Comparison of ENCODE assay signal across 13 mouse cellular contexts in the genomic region with DNA sequence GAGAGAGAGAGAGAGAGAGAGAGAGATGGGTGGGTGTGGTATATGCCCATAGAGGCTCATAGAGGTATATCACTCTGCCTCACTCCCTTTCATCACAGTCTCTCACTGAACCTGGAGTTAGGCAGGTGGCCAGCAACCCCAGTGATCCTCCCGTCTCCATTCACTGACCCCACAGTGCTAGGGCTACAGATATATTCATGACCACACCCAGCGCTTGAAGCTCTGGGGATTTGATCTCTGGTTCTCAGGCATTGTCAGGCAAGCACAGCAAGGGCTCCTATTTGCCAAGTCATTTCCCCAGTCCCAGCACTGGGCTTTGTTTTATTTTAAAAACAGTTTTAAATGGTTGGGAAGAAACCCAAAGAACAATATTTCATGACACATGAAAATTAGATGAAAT. TPM values are rescaled to one million over a fixed set of nuclear protein-coding genes. Genes with fewer than 3 reads are reported as not detected.
DNase-seq lines count a peak whose midpoint lies in the region; ATAC-seq and TF ChIP-seq lines count a peak whose summit lies in the region.
"Had no signal": no experiment of that assay in that cellular context is flagged by ENCODE, and none has a peak within 500 bp of the region (broad histone marks: within the 10 kb centered on the region; RNA-seq: fewer than 3 reads in every experiment).

No protein-coding gene starts in this region.

- 54% methylated on average over 2 of the region's 2 CpGs for WGBS in heart, embryonic 10.5 days
- 11% methylated on average over 2 of the region's 2 CpGs for WGBS in liver, embryonic 14.5 days (ENCODE audit: insufficient replicate concordance)

- ATAC-seq in common myeloid progenitor, adult 5-6 weeks (replicated peaks; ENCODE audit: low read depth, poor library complexity, severe bottlenecking) = peak; percentile 34; the same call in 1 of the 2 replicates
- ATAC-seq in liver, embryonic 14.5 days (ENCODE audit: insufficient read depth) = peak; percentile 78
- ATAC-seq in cerebellum, adult (ENCODE audit: insufficient number of reproducible peaks, low FRiP score, low TSS enrichment) = no peak
- ATAC-seq: forebrain, embryonic 14.5 days; intestine, postnatal 0 days had no signal

- no peaks in the 10 kb centered on the region for H3K27me3 ChIP-seq in heart, embryonic 10.5 days (ENCODE audit: insufficient read depth, poor library complexity, severe bottlenecking)
- H3K27me3 ChIP-seq in liver, embryonic 14.5 days (ENCODE audit: control insufficient read depth, insufficient read depth, low read length) = no peaks in the 10 kb centered on the region
- H3K27me3 ChIP-seq: hindbrain, embryonic 12.5 days had no signal

- no peak for TF ChIP-seq CTCF in liver, embryonic 14.5 days (IDR thresholded peaks at IDR 0.05; ENCODE audit: low read depth)

- H3K4me1 ChIP-seq in heart, embryonic 10.5 days = peaks cover 25% of the 10 kb centered on the region
- H3K4me1 ChIP-seq in liver, embryonic 14.5 days (replicated peaks; ENCODE audit: control insufficient read depth in 2 of 2, insufficient read depth in 2 of 2, low read length in 1 of 2) = peaks cover 20 to 35% of the 10 kb centered on the region in 2 experiments

- peak overlapping the region; percentile 44 for H3K4me2 ChIP-seq in liver, embryonic 14.5 days (ENCODE audit: low read depth)
- H3K4me2 ChIP-seq: hindbrain, embryonic 12.5 days had no signal

- H3K9ac ChIP-seq in liver, embryonic 14.5 days (replicated peaks) = no peak overlapping the region; the same call in 1 of the 2 replicates
- H3K9ac ChIP-seq: hindbrain, embryonic 12.5 days had no signal

- no peak for TF ChIP-seq EP300 in liver, embryonic 14.5 days (IDR thresholded peaks at IDR 0.05; ENCODE audit: low read depth)

- DNase-seq in heart, adult 18-20 months = peak; percentile 46 to 48
- DNase-seq in heart, embryonic 10.5 days (ENCODE audit: low spot score) = no peak
- DNase-seq in gastrocnemius, postnatal 36 days = peak; percentile 38 to 59
- DNase-seq in liver, embryonic 14.5 days (ENCODE audit: low read depth in 3 of 3, low spot score in 3 of 3) = peak in 2 of 3 experiments; percentile 31 to 50
- DNase-seq in cerebellum, postnatal 4 days (ENCODE audit: low spot score in 2 of 2) = no peak
- no peak for DNase-seq in adrenal gland, postnatal 10 days
- DNase-seq: adrenal gland, adult 8-10 months; cerebellum, postnatal 25 days had no signal

- intact Hi-C loops in gastrocnemius, postnatal 36 days (cut with DNase I) = no loop called here

- H3K27ac ChIP-seq in heart, embryonic 10.5 days = no peak overlapping the region
- H3K27ac ChIP-seq in liver, embryonic 14.5 days = peak overlapping the region; percentile 28; the same call in 1 of the 2 replicates
- H3K27ac ChIP-seq: hindbrain, embryonic 12.5 days had no signal

- H3K9me3 ChIP-seq in heart, embryonic 10.5 days = no peaks in the 10 kb centered on the region
- no peaks in the 10 kb centered on the region for H3K9me3 ChIP-seq in liver, embryonic 14.5 days (ENCODE audit: control insufficient read depth, low read length)
- H3K9me3 ChIP-seq: hindbrain, embryonic 12.5 days had no signal

- H3K4me3 ChIP-seq in heart, embryonic 10.5 days = no peak overlapping the region
- H3K4me3 ChIP-seq in liver, embryonic 14.5 days (ENCODE audit: insufficient read depth in 1 of 2, low read depth in 2 of 2, low read length in 2 of 2) = no peak overlapping the region
- H3K4me3 ChIP-seq: hindbrain, embryonic 12.5 days had no signal

- no peaks in the 10 kb centered on the region for H3K36me3 ChIP-seq in heart, embryonic 10.5 days
- no peaks in the 10 kb centered on the region for H3K36me3 ChIP-seq in liver, embryonic 14.5 days (replicated peaks; ENCODE audit: control insufficient read depth, insufficient read depth, low read depth)
- H3K36me3 ChIP-seq: hindbrain, embryonic 12.5 days had no signal

RNA-seq across cellular contexts. Expression of a gene that starts 25.8 kb away (rescaled TPM):
- total RNA-seq in heart, adult 18-20 months (2021) = 10 to 100 TPM; 21.6 to 26.0 TPM
- 21.7 and 35.2 TPM in 2 replicates for polyA plus RNA-seq in heart, embryonic 10.5 days (2016; fragmentation: Nextera tagmentation; extraction: Ambion mirVana)
- 380 and 387 TPM in 2 replicates for total RNA-seq in common myeloid progenitor, adult 5-6 weeks (2017)
- 1 to 10 TPM; 5.3 to 5.4 TPM for total RNA-seq in gastrocnemius, postnatal 36 days (2021)
- polyA plus RNA-seq in liver, embryonic 14.5 days (2012; rRNA removed) = 108 and 152 TPM in 2 replicates
- 143 and 165 TPM in 2 replicates for polyA plus RNA-seq in liver, embryonic 14.5 days (2014; fragmentation: Nextera tagmentation; extraction: Ambion mirVana)
- 10 to 100 TPM; 26.9 to 37.3 TPM for total RNA-seq in adrenal gland, postnatal 10 days (2021)

Comparison
In these comparisons a context has a peak if more than half of its experiments do, and no peak if none do; other contexts are left out.
1. DNase-seq: peak in heart, adult 18-20 months (2 of 2), gastrocnemius, postnatal 36 days (2 of 2) and liver, embryonic 14.5 days (2 of 3); none in heart, embryonic 10.5 days (single experiment), cerebellum, postnatal 4 days (0 of 2) and adrenal gland, postnatal 10 days (single experiment).